Mouse (Mus musculus): ENCODE data around the gene Gys1. TPM values are rescaled to one million over a fixed set of nuclear protein-coding genes. Genes with fewer than 3 reads are reported as not detected.

The Gys1 gene
- polyA plus RNA-seq, 1 experiment from 2014 or later = 45.2 TPM

Small RNA genes lying within 50 kb of the gene (microRNA-seq; reads per million reads assigned to microRNA genes)
- not detected for gene Gm22133

Other genes starting within 250 kb of the Gys1 start
- gene Ccdc155, start 230.0 kb upstream of the Gys1 start, polyA plus RNA-seq (2016; fragmentation: Nextera tagmentation; extraction: Ambion mirVana) = 1.0 and 1.7 TPM in 2 replicates
- gene Dkkl1, start 222.7 kb upstream of the Gys1 start, polyA plus RNA-seq (2016; fragmentation: Nextera tagmentation; extraction: Ambion mirVana) = 0.80 and 1.2 TPM in 2 replicates
- 316 and 326 TPM in 2 replicates for gene Tead2, start 219.1 kb upstream of the Gys1 start, polyA plus RNA-seq (2016; fragmentation: Nextera tagmentation; extraction: Ambion mirVana)
- 1.6 TPM in 2 replicates for gene Cd37, start 195.7 kb upstream of the Gys1 start, polyA plus RNA-seq (2016; fragmentation: Nextera tagmentation; extraction: Ambion mirVana)
- 0.18 and 0.42 TPM in 2 replicates for gene Slc6a16, start 193.8 kb upstream of the Gys1 start, polyA plus RNA-seq (2016; fragmentation: Nextera tagmentation; extraction: Ambion mirVana)
- not detected in 2 replicates for gene Slc6a21, start 157.3 kb upstream of the Gys1 start, polyA plus RNA-seq (2016; fragmentation: Nextera tagmentation; extraction: Ambion mirVana)
- 14.0 and 16.1 TPM in 2 replicates for gene Trpm4, start 101.1 kb upstream of the Gys1 start, polyA plus RNA-seq (2016; fragmentation: Nextera tagmentation; extraction: Ambion mirVana)
- gene Hrc, start 99.6 kb upstream of the Gys1 start, polyA plus RNA-seq (2016; fragmentation: Nextera tagmentation; extraction: Ambion mirVana) = 1.8 and 1.9 TPM in 2 replicates
- 6.4 and 8.4 TPM in 2 replicates for gene Ppfia3, start 67.8 kb upstream of the Gys1 start, polyA plus RNA-seq (2016; fragmentation: Nextera tagmentation; extraction: Ambion mirVana)
- 1.4 and 1.8 TPM in 2 replicates for gene Lin7b, start 64.3 kb upstream of the Gys1 start, polyA plus RNA-seq (2016; fragmentation: Nextera tagmentation; extraction: Ambion mirVana)
- 341 and 347 TPM in 2 replicates for gene Snrnp70, start 39.1 kb upstream of the Gys1 start, polyA plus RNA-seq (2016; fragmentation: Nextera tagmentation; extraction: Ambion mirVana)
- 0.13 and 0.18 TPM in 2 replicates for gene Kcna7, start 29.2 kb upstream of the Gys1 start, polyA plus RNA-seq (2016; fragmentation: Nextera tagmentation; extraction: Ambion mirVana)
- 3.9 and 5.6 TPM in 2 replicates for gene Ntf5, start 21.1 kb upstream of the Gys1 start, polyA plus RNA-seq (2016; fragmentation: Nextera tagmentation; extraction: Ambion mirVana)
- gene Lhb, start 14.0 kb upstream of the Gys1 start, polyA plus RNA-seq (2016; fragmentation: Nextera tagmentation; extraction: Ambion mirVana) = 0.33 TPM in 1 of 2 replicates, not detected in the other
- gene Ruvbl2, start 3.3 kb downstream of the Gys1 start, polyA plus RNA-seq (2016; fragmentation: Nextera tagmentation; extraction: Ambion mirVana) = 155 and 156 TPM in 2 replicates
- 4,887 and 4,953 TPM in 2 replicates for gene Ftl1, start 25.0 kb downstream of the Gys1 start, polyA plus RNA-seq (2016; fragmentation: Nextera tagmentation; extraction: Ambion mirVana)
- 224 and 230 TPM in 2 replicates for gene Bax, start 32.1 kb downstream of the Gys1 start, polyA plus RNA-seq (2016; fragmentation: Nextera tagmentation; extraction: Ambion mirVana)
- 1.4 TPM in 2 replicates for gene Tulp2, start 47.0 kb downstream of the Gys1 start, polyA plus RNA-seq (2016; fragmentation: Nextera tagmentation; extraction: Ambion mirVana)
- gene Gm45808, start 52.0 kb downstream of the Gys1 start, polyA plus RNA-seq (2016; fragmentation: Nextera tagmentation; extraction: Ambion mirVana) = not detected in 2 replicates
- gene Dhdh, start 54.0 kb downstream of the Gys1 start, polyA plus RNA-seq (2016; fragmentation: Nextera tagmentation; extraction: Ambion mirVana) = 3.2 and 3.3 TPM in 2 replicates
- gene Nucb1, start 75.6 kb downstream of the Gys1 start, polyA plus RNA-seq (2016; fragmentation: Nextera tagmentation; extraction: Ambion mirVana) = 149 and 160 TPM in 2 replicates
- gene Ppp1r15a, start 91.4 kb downstream of the Gys1 start, polyA plus RNA-seq (2016; fragmentation: Nextera tagmentation; extraction: Ambion mirVana) = 26.0 and 27.1 TPM in 2 replicates
- gene Plekha4, start 91.5 kb downstream of the Gys1 start, polyA plus RNA-seq (2016; fragmentation: Nextera tagmentation; extraction: Ambion mirVana) = 1.4 TPM in 2 replicates
- 0.55 and 1.1 TPM in 2 replicates for gene Hsd17b14, start 120.0 kb downstream of the Gys1 start, polyA plus RNA-seq (2016; fragmentation: Nextera tagmentation; extraction: Ambion mirVana)
- 50.4 and 56.5 TPM in 2 replicates for gene Bcat2, start 135.3 kb downstream of the Gys1 start, polyA plus RNA-seq (2016; fragmentation: Nextera tagmentation; extraction: Ambion mirVana)
- gene Fgf21, start 180.6 kb downstream of the Gys1 start, polyA plus RNA-seq (2016; fragmentation: Nextera tagmentation; extraction: Ambion mirVana) = not detected in 2 replicates
- not detected in 2 replicates for gene Fut1, start 182.4 kb downstream of the Gys1 start, polyA plus RNA-seq (2016; fragmentation: Nextera tagmentation; extraction: Ambion mirVana)
- 0.13 and 0.17 TPM in 2 replicates for gene Izumo1, start 187.0 kb downstream of the Gys1 start, polyA plus RNA-seq (2016; fragmentation: Nextera tagmentation; extraction: Ambion mirVana)
- gene Rasip1, start 192.6 kb downstream of the Gys1 start, polyA plus RNA-seq (2016; fragmentation: Nextera tagmentation; extraction: Ambion mirVana) = 11.7 and 13.4 TPM in 2 replicates
- 5.7 and 5.9 TPM in 2 replicates for gene Mamstr, start 205.1 kb downstream of the Gys1 start, polyA plus RNA-seq (2016; fragmentation: Nextera tagmentation; extraction: Ambion mirVana)
- 0.15 TPM in 2 replicates for gene Fut2, start 231.6 kb downstream of the Gys1 start, polyA plus RNA-seq (2016; fragmentation: Nextera tagmentation; extraction: Ambion mirVana)
- 0.13 and 0.23 TPM in 2 replicates for gene Ntn5, start 249.2 kb downstream of the Gys1 start, polyA plus RNA-seq (2016; fragmentation: Nextera tagmentation; extraction: Ambion mirVana)